Mouse (Mus musculus): ENCODE measurements around the gene Gm21985.

DNA sequence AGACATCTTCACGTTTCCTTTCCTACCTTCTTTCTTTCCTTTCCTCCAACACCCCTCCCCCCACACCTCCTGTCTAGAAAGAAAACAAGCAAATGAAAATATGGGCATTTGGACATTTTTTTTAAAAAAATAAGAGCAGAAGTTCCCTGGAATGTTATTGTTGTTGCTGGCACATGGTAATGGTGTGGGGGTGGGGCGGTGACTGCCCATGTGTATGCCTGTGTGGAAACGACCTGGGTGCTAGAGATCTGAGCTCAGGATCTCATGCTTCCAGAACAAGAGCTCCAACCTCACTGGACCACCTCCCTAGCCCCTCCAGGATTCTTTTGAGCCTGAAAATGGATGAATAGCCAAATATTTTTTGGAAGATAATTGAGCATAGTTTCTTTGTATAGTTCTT, 75.0 kb downstream of the Gm21985 start:
- TF ChIP-seq EP300 (IDR thresholded peaks at IDR 0.05; ENCODE audit: low read length): no peak
- no peak for TF ChIP-seq MEF2A (IDR thresholded peaks at IDR 0.05; ENCODE audit: borderline replicate concordance, low read depth, low read length)
- no peak for TF ChIP-seq GABPA (IDR thresholded peaks at IDR 0.05; ENCODE audit: insufficient replicate concordance, low read depth, low read length)
- TF ChIP-seq POLR2A (IDR thresholded peaks at IDR 0.05; ENCODE audit: low read depth, low read length): no peak
- no peak for TF ChIP-seq MYC (IDR thresholded peaks at IDR 0.05; ENCODE audit: low read depth, low read length)
- no peak for TF ChIP-seq MAFK (IDR thresholded peaks at IDR 0.05; ENCODE audit: insufficient replicate concordance, low read length)
- TF ChIP-seq TCF12 (IDR thresholded peaks at IDR 0.05; ENCODE audit: low read depth, low read length): no peak
- TF ChIP-seq CTCF (conservative IDR thresholded peaks at IDR 0.05 in 1 of 2, IDR thresholded peaks at IDR 0.05 in 1 of 2; ENCODE audit: low read depth in 2 of 2, low read length in 2 of 2): no peak
- TF ChIP-seq HCFC1 (IDR thresholded peaks at IDR 0.05; ENCODE audit: low read depth, low read length): no peak
- no peak for TF ChIP-seq ZMIZ1 (IDR thresholded peaks at IDR 0.05; ENCODE audit: low read depth, low read length)
